Mouse (Mus musculus) urinary bladder, postnatal 4 days (tissue): ENCODE measurements around the gene Zfp64.

ENCODE experiments used
- DNase-seq, 2 experiments: peaks; one replicate each; pipeline ENCODE4 v3.0.0; 2021 to 2022; ENCODE audit warnings: low spot score in 2 of 2

Zfp64 gene

GRCm38 (mm10) chr2:168848553-168848952, 106.8 kb downstream of the Zfp64 start:
- no peak for DNase-seq

- DNase-seq, result no peak
Observed at GRCm38 (mm10) chr2:168846180-168846720, 109.1 kb downstream of the Zfp64 start.
